Mouse (Mus musculus): Measurements from ENCODE around the gene Eif3d.

The Eif3d gene

DNA sequence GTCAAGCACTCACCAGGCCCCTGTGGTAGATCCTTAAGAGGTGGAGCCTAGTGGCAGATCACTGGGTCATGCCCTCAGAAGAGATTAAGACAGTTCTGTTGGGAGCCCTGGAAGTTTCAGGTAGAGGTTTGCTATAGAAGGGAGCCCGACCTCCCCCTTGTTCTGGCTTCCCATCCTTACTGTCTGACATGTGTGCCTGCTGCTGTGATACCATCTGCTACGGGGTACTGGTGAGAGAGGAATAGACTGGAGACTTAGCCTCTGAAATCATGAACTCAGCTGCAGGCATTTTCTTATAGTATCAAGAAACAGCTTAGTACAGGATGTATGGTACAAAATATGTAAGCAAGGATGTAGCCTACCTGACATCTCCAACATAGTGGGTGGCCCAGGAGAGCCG lies 17.7 kb downstream of the Eif3d start:
- no peak for DNase-seq

DNA sequence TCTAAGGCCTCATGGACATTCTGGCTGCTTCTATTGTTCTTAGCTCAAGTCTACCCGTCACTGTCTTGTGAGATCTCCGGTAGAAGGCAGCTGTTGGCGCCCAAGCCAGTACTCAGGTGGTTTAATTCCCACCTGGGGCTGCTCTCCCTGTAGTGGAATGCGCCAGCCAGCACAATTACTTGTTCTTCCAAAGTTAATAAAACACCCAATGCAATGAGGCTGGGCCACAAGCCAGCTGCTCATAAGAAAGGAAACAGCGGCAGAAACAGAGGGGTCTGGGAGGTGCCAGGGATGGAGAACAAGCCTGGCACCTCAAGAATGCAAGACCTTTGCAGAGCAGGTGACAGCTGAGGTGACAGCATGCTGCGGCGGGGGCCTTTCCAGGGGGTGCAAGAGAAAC lies 21.6 kb downstream of the Eif3d start:
- no peak for DNase-seq

DNA sequence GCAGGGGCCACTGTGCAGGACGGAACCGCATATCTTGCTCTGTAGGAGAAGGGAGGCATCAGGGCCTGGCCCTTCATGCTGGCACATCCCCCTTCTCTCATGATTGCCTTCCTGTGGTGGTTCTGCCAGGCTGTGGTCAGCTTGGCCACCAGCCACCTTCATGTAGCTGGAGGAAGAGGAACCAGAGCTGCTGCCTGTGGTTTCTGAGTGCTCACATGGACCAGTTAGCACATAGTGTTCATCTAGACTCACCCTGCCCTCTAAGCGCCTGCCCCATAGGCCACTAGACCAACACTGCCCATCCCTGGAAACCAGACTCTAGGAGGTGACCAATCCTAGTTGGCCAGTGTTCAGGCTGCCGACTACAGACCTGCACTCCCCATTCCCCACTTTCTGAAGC lies 24.9 kb downstream of the Eif3d start:
- no peak for DNase-seq

DNA sequence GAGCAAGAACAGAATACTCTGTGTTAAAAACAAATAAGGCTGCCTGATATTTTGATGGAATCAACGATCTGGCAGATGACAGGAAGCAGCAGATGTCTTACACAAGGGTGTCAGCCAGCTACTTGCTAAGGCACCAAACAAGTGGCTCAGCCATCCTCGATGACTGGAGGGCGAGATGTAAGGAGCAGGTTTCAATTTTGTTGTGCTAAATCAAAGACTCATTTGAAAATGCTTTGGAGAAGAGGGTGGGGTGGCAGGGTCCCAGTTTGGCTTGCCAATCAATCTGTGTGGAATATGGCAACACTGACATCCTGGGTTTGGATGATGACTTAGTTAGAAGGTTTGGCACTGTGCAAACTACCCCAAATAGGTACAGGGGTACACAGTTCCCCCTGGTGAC lies 29.1 kb downstream of the Eif3d start:
- no peak for DNase-seq

DNA sequence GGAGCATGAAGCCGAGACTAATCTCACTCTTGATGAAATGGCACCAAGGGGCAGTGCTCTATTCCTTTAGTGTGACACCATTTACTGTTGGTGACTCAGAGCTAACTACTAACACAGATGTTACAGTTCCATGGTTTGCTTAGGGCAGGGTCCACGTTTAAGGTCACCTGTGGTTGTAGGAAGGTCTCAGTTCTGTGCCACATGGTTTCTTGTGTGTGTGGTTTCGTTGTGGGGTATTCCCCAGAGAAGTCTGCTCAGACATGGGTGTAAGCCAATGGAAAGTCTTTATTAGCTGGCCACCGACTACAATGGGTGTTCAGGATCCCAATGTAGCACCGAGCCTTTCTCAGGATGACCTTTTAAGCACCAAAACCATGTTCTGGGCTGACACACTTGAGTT lies 32.1 kb downstream of the Eif3d start:
- no peak for DNase-seq

DNA sequence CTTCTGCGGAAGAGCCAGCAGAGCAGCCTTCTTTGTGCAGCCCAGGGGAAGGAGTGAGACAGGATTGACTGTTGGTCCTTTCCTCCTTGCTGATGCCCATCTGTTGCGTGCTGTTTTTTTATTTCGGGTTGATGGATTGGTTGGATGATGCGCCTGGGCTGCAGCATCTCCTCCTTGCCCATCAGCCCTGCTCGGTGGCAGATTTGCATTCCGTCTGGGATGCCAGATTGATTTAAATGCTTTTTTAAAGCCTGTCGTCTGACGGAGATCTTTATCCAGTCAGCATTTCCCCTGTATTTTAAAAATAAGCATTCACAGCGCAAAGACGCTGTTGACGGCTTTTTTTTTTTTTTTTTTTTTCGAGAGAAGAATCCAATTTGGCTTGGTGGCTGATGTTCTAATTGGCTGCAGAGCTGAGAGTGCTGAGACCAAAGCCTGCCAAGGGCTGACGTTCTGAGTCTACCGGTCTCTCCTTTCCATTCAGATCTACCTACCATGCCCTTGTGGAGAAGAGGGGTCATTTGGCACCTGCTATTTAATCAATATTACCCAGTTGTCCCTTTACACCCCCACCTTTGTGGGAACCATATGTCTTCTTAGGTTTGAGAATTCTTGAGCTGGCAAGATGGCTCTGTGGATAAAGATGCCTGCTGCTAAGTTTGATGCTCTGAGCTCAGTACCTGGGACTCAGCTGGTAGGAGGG lies 34.8 kb downstream of the Eif3d start:
- peak; percentile 41 for DNase-seq

DNA sequence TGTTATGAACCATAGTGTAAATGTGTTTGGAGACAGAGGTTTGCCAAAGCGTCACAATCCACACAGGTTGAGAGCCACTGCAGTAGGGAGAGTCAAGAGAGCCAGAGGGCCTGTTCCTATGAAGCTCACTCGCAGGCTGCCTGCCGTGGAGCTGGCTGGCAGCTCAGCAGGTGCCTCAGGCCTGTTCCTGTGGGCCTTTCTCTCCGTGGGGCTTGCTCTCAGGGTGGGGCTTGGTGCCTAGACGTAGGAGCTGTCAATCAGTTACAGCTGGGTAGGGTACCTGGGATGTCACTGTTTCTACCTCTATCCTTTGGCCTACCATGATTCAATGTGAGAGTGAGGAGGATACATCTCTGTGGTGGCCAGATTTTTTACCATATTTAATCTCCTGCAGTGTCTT lies 35.6 kb downstream of the Eif3d start:
- DNase-seq: no peak

DNA sequence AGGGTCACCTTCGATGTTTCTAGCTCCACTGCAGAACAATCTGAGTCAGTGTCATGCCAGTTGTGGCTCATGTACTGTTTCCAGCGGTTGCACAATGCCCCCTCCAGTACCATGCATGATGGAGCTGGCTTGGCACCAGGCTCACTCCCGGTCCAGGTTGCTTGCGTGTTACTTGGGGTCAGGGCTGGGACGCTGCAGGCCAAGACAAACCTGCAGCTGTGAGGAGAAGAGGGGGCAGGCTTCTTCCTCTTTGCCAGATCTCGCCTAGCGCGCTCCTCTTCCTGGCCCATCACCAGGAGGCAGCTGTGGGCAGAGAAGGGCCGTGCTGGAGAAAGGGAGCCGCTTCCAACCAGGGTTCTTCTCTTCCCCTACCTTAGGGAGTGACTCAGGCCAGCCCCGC lies 36.3 kb downstream of the Eif3d start:
- peak; percentile 33 for DNase-seq

DNA sequence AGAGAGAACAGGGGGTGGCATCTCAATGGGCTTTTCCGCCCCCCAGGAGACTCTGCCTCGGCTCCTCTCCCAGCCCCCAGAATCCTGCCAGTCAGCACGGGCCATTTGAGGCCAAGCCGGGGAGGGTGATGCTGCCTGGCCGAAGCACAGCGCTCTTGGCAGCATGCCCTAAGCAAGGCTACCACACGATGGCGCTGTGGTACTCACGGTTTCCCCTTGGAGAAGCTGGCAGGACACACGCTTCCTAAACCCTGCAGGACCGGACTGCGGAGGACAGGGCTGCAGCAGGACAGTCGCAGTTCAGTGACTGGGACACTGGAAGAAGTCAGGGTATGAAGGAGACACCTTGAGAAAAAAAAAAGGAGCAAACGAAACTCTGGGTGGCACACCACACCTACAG lies 36.8 kb downstream of the Eif3d start:
- peak; percentile 99 for DNase-seq

DNA sequence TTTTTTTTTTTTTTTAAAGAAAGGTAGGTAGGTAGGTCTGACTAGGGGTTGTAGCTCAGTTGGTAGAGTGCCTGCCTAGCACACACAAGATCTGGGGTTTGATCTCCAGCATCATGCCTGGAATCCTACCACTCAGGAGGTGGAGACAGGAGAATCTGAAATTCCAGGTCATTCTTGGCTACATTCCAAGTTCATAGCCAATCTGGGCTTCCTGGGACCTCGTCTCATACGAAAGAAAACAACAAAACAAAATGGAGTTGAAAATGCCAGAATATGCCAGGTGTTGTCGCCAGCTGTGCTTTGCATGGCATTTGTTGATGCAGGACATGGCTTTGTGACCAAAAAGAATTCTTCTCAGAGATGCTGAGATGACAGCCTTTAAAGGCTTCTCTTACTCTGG lies 37.4 kb downstream of the Eif3d start:
- no peak for DNase-seq

DNA sequence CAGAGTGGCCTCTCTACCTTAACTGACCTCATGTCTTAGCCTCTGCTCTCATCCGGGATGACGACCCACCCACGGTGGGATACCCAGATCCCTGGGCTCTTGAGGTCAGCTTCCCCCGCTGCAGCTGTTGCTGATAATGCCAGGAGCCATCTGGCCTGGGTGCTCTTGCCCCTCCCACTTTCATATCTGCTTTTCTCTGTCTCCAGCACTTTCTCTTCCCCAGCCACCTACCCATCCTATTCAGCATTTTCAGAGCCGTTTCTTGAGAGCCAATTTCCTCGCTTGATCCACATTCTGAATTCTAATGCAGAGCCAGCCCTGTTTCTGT lies 39.0 kb downstream of the Eif3d start:
- DNase-seq: no peak

DNA sequence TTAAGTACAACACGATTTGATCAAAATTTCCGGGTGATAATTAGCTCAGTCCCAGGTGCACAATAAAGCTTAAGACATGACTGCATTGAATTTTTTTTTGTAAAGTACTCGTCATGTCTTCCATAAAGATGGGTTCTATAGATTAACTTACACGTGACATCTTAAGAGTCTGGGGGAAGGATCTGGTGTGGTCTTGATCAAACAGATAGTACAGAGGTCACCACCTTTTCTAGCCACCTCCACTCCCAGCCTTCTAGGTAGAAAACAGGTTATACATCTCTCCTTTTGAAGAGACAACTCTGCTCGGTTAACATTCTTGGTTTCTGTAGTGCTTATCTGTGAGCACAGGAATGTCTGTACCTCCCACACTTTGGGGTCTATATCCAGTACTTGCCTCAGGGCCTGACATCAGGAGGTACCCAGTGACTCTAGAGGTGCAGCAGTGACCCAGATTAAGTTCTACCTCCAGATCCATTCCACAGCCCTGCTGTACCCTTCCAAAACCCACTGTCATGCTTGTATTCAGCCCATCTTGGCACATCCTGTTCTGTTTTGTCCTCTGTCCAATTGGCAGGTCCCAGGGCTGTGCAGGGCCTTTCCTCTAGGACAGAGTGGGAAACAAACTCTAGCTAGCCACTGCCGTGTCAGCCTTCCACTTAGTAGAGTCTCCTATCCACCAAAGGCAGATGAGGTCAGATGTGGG lies 39.5 kb downstream of the Eif3d start:
- no peak for DNase-seq

DNA sequence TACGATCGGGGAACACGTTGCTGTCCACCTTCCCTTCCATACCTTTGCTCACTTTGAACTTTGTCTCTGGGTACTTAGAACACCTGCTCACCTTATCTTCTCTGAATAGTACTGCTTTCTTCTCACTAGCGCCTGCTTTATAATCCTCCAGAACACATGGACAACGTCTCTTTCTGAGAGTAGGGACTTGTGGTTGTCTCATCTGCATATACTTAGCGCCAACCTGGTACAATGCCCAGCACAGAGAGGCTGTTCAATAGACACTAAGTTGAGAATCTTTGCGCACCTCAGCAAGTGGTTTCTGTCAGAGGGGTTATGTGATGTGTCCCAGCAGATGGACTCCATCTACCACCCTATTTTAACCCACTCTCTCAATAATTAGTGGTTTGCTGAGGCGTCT lies 40.8 kb downstream of the Eif3d start:
- DNase-seq: no peak

DNA sequence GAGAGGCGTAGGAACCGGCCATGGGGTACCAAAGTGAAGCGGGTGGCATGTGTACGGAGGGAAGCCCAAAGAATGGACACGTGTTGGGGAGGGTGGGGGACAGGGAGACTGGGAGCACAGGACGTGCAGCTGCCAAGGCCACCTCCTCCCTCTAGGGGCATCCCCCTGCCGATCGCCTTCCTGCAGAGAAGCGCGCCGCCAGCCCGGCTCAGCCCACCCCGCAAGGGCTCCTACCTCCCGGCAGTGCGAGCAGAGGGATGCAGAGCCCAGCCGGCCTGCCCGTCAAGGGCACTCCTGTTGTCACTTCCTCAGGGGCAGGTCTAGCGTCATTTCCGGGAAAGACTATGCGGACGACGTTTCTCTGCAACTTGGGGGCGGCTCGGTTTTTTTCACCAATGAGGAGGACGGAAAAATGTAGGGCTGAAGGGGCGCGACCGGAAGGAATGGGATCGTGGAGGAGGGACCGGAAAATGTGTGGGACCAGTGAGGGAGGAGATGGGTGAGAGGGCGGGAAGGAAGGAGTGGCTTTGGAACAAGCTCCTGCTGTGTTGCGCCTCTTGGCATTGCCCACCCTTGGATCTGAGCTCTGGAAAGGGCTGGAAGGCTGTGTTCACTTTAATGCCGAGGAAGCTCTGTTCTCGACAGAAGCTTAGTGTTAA lies 41.8 kb downstream of the Eif3d start, which contains the start of gene Txn2:
Gene Txn2, minus strand, starts transcription at position 334 of the 659 bp plus-strand sequence.
- DNase-seq: peak; percentile 86

DNA sequence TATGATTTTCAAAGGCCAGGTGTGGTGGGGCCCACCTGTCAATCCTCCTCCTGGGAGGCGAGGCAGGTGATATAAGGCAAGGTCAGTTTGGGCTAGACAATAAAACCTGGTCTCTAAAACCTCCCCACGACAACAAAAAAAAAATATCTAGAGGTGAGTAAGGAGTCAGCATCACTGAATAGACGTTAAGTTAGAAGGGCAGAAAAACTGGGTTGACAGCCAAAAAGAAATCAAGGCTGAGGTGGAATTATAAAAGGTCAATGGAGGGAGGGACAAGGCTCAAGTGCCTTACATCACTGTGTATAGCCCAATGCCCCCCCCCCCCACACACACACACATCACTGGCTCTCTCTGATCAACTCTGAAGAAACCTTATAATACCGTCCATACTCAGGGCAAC lies 42.5 kb downstream of the Eif3d start:
- DNase-seq: no peak

DNA sequence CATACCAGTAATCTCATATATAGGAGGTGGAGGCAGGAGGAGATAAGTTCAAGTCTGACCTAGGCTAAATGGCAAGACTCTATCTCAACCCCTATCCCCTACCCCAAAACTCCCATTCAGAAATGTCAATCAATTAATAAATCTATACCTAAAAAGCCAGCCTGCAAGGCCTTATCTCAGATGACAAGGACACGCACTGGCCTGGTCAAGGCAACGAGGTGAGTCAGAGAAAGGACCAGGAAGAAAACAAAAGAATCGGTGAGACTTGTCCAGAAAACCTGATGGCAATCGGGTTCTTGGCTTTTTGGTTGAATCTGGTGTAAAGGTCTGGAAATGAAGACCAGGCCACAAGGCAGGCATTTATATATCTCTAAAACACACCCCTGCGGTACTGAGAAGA lies 43.7 kb downstream of the Eif3d start:
- DNase-seq: no peak

DNA sequence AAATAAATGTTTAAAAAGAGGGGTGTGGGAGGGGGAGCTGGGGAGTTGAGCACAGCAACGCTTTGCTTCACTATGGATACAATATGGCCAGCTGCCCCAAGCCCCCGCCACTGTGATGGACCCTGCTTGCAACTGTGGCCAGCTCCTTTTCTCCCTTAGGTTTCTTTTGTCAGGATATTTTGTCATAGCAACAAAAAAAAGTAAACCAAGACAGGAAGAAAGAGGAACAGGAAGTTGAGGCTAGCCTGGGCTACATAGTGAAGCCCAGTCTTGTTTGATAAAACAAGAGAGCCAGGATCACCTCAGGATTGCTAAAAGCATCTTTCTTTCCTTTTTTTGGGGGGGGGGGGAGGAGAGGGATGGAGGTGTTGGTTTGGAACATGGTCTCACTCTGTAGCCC lies 45.4 kb downstream of the Eif3d start:
- no peak for DNase-seq

DNA sequence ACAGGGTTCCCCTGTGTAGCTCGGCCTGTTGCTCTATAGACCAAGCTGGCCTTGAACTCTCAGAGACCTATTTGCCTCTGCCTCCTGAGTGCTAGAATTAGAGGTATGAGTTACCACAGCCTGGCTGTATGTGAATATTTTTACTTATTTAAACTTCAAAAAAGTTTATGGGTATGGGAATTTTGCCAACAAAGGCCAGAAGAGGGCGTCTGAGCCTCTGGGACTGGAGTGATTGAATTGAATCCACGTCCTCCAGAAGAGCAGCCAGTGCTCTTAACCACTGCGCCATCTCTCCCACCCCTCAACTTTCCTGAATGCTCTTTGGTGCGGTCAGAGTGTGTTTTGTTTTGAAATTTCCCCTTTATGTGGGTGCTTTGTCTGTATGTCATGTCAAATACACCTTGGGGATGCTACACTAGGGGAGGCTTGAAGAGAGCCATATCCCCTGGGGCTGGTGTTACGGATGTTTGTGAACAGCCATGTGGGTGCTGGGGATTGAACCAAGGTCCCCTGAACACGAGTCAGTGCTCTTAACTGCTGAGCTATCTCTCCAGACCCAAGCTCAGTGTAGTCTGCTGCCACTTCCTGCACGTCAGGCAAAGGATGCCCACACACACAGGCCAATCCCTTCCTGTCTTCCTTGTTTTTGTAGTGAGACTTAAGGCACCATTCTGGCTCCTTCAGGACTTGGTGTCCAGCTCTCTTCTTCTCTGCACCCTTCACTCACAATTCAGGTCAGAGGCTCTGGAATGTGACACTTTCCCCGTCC lies 47.2 kb downstream of the Eif3d start:
- no peak for DNase-seq

DNA sequence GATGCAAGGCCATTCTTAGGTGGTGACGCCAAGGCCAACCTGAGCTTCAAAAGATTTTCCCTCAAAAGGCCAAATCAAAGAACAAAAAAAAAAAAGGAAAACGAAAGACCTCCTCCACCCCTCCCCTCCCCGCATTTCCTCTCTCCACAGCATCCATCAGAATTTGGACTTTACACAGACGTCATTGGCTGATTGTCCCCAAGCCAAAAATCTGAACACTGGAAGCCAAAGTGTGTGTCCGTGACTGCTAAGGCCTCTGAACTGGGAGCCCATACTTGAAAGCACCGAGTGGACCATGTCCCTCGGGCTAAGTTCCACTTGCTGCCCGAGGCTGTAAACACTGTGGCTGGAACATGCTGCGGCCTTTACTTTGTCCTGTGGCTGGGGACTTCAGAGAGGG lies 47.9 kb downstream of the Eif3d start:
- no peak for DNase-seq

DNA sequence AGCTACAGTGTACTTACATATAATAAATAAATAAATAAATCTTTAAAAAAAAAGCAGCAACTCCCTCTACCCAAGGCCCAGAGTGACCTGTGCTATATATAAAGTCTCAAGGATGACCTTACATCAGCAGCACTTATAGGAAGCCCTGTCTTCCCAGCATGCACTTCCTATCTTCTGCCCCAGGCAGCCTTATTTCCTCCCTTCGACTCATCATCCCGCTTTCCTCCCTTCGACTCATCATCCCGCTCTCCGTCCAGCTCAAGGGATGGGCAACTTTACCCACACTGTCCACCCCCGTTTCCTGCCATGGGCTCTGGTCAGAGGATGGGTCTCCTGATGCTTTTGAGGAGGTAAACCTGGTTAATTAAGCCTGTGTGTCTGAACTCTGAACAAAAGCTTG lies 49.0 kb downstream of the Eif3d start:
- no peak for DNase-seq

DNA sequence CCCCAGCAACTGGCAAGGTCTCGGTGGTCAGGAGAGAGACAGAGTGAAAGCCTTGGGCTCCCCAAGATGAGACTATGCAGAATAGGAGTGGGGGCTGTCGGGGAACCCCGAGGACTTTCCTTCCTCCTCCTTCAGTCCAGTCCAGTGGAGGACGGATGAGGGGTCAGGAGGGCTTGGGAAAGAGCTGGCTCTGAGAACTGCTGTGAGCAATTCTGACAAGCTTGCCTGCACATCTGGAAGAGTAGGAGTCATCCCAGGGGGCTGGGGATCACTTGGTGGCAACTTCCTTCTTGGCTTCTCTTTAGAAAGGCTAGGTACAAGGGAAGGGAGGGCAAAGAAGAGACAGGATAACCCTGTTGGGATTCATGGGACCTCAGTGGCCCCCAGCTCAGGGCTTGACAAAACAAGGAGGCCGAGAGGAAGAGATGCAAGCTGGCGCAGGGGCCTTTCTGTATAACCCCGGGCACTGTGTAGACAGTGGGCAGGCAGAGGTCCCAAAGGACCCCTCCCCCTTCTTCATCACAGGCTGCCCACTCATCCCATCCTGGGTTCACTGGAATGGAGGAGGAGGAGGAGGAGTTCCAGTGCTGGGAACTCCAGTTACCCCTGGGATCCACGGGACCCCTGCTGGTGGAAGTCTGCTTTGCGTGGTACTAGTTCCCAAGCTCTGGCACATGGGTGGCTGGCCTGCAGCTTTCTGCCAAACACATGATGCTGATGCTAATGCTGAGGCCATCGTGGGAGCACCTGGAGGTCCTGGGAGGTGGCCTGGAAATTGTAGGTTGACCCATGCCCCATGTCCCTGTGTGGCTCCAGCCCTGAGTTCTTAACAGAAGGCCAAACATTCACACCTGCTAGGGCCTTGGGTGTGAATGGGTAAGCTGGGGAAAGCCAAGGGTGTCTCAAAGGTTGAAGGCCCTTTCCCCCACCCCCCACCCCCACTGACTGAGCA lies 49.8 kb downstream of the Eif3d start:
- DNase-seq: peak; percentile 49

DNA sequence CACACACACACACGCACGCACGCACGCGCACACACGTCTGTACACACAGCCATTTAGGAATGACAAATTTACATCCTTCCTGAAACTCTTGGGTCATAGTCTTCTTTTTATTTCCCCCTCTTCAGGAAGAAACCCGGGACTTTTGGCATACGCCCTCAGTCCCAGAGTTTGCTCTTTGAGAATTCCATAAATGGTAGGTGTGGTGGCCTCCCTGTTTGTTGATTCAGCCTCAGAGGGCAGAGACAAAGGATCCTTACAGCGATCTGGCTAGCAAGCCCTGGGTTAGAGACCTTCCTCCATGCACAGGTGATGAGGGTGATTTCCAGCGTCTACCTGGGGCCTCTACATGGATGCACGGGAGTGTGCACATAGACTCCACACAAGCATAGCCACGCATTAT lies 51.2 kb downstream of the Eif3d start:
- DNase-seq: no peak

Data from right cerebral cortex, postnatal 4 days (tissue).